Mouse (Mus musculus): ENCODE data around the gene Ccl5.
A peak's percentile ranks its signal among the peaks of the same experiment; 100 is the strongest.
"Not testable (repeated sequence)": the region's sequence is repeated elsewhere in the genome, so short reads cannot be mapped to it uniquely, and the experiment has no call there.

The Ccl5 gene

DNA sequence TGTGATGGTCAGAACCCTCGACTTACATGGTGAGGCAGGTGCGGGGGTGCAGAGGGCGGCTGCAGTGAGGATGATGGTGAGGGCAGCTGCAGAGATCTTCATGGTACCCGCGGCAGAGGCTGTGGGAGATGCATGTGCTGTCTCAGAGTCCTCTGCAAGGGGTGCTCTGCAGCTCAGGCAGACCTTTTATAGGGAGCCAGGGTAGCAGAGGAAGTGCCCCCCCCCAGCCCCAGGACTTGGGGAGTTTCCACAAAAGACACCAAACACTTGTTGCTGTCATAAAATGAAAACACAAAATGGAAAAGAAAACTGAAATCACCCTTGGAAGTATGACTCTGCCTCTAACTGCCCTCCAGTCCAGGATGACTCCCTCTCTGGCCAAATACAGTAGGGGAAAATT is at the start of gene Ccl5:
Gene Ccl5, minus strand, starts transcription at position 159 of the 400 bp plus-strand sequence.
- no peak for DNase-seq (ENCODE audit: low spot score in 2 of 2)

- no peak for DNase-seq (ENCODE audit: low spot score in 2 of 2)
Observed at GRCm38 (mm10) chr11:83578999-83579398, 48.7 kb upstream of the Ccl5 start.

- DNase-seq (ENCODE audit: low spot score in 2 of 2): no peak
Observed at GRCm38 (mm10) chr11:83578186-83578760, 48.0 kb upstream of the Ccl5 start, which contains the start of gene Ccl9. Gene Ccl9 (minus strand): TSS chr11:83578636.

GRCm38 (mm10) chr11:83576927-83577555 is 46.7 kb upstream of the Ccl5 start:
- DNase-seq (ENCODE audit: low spot score in 2 of 2): no peak

- DNase-seq (ENCODE audit: low spot score in 2 of 2): no peak
Observed at GRCm38 (mm10) chr11:83572834-83573233, 42.5 kb upstream of the Ccl5 start.

- DNase-seq (ENCODE audit: low spot score in 2 of 2): no peak
Observed at GRCm38 (mm10) chr11:83572223-83572622, 41.9 kb upstream of the Ccl5 start.

DNA sequence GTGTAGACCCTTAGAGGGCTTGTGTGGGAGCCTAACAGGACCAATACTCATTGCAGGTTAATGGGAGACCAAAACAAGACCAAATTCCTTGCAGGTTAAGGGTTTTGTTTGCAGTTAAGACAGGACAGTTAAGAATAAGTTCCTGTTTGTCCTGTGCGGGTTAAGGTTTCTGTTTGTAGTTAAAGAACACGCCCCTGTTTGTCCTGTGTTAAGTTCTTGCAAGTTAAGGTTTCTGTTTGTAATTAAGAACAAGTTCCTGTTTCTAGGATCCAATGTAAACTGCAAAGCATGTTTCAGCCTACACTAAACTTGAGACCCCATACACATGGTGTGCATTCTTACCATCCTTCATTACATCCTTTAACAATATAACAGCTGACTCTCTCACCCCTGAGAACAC is 39.9 kb upstream of the Ccl5 start:
- DNase-seq (ENCODE audit: low spot score in 2 of 2): no peak

DNA sequence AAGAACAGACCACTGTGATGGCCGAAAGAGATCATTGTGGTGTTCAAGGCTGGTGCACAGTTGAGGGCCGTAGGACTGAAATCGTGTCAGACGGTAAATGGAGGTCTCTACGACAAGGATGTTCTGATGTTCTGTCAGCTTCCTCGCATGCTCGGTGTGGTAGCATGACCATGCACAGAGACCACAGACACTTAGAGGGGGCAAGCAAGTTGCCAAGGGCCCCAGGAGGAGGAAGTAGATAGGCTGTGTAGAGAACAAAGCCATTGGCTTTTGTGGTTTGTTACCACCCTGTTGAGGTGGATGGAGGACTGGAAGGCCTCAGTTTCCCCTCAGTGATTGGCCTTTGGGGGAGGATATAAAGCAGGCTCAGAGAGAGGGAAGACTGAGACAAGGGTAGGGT is 38.9 kb upstream of the Ccl5 start:
- no peak for DNase-seq (ENCODE audit: low spot score in 2 of 2)

DNA sequence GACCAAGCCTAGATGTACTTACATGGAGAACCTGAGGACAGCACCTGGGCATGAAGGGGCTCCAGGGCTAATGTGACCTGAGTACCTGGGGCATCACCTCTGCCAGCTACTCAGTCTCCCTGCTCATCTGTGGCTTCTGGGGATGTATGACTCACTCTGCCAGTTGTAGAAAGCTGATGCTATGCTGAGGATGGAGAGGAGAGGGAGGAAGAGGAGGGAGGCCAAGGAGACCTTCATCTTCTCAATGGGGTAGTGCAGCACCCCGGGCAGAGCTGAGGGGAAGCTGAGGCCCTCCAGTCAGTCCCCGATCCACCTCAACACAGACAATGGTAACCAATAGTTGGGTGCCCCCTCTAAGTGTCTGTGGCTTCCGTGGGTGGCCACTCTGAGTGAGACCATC is 38.5 kb upstream of the Ccl5 start:
- no peak for DNase-seq (ENCODE audit: low spot score in 2 of 2)

GRCm38 (mm10) chr11:83568061-83568460 is 37.7 kb upstream of the Ccl5 start:
- no peak for DNase-seq (ENCODE audit: low spot score in 2 of 2)

- DNase-seq (ENCODE audit: low spot score in 2 of 2): no peak
Observed at GRCm38 (mm10) chr11:83567311-83567710, 37.0 kb upstream of the Ccl5 start.

- DNase-seq (ENCODE audit: low spot score in 2 of 2): no peak
Observed at GRCm38 (mm10) chr11:83566617-83567016, 36.3 kb upstream of the Ccl5 start.

- DNase-seq (ENCODE audit: low spot score in 2 of 2): no peak
Observed at GRCm38 (mm10) chr11:83563754-83564153, 33.4 kb upstream of the Ccl5 start.

- DNase-seq (ENCODE audit: low spot score in 2 of 2): no peak
Observed at GRCm38 (mm10) chr11:83562311-83562887, 32.1 kb upstream of the Ccl5 start.

GRCm38 (mm10) chr11:83560405-83560804 is 30.1 kb upstream of the Ccl5 start:
- no peak for DNase-seq (ENCODE audit: low spot score in 2 of 2)

- no peak for DNase-seq (ENCODE audit: low spot score in 2 of 2)
Observed at GRCm38 (mm10) chr11:83557074-83557473, 26.8 kb upstream of the Ccl5 start.

GRCm38 (mm10) chr11:83556085-83556781 is 25.9 kb upstream of the Ccl5 start:
- peak in 1 of 2 experiments; percentile 31 for DNase-seq (ENCODE audit: low spot score in 2 of 2)

- no peak for DNase-seq (ENCODE audit: low spot score in 2 of 2)
Observed at GRCm38 (mm10) chr11:83551668-83552067, 21.4 kb upstream of the Ccl5 start.

DNA sequence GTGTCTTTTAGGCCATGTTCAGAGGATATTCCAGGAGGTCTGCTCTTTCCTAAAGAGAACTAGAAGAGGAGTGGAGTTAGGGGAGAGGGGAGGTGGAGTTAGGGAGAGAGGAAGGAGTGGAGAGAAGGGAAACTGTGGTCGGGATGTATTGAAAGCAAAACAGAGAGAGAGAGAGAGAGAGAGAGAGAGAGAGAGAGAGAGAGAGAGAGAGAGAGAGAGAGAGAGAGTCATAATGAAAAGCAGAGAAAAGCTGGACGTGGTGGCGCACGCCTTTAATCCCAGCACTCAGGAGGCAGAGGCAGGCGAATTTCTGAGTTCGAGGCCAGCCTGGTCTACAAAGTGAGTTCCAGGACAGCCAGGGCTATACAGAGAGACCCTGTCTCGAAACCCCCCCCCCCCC is 20.7 kb upstream of the Ccl5 start:
- DNase-seq (ENCODE audit: low spot score in 2 of 2): not testable (repeated sequence)

GRCm38 (mm10) chr11:83550186-83550632 is 19.9 kb upstream of the Ccl5 start:
- DNase-seq (ENCODE audit: low spot score in 2 of 2): no peak

DNA sequence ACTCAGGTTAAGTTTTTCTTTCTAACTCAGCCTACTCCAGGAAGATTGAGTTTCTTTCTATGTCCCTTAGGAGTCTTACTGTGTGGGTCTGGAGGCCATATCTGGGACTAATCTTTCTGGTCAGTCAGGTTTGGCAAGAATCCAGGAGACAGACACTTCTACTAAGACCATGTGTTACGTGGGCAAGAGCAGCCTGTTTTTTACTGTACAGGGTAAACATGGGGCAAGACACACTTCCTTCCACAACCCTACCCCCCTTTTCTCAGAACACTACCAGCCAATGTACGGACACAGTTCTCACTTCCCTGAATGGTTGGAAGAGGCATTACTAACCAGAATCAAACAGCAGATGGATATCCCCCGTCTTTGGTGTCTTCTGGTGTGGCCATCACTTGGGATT is 13.9 kb upstream of the Ccl5 start:
- no peak for DNase-seq (ENCODE audit: low spot score in 2 of 2)

GRCm38 (mm10) chr11:83541415-83541814 is 11.1 kb upstream of the Ccl5 start:
- no peak for DNase-seq (ENCODE audit: low spot score in 2 of 2)

- no peak for DNase-seq (ENCODE audit: low spot score in 2 of 2)
Observed at GRCm38 (mm10) chr11:83540931-83541330, 10.6 kb upstream of the Ccl5 start.

All from thymus, postnatal 10 days (tissue).